Mouse (Mus musculus): ENCODE results near the gene Trak1. TPM values are rescaled to one million over a fixed set of nuclear protein-coding genes. Genes with fewer than 3 reads are reported as not detected.
A peak's percentile ranks its signal among the peaks of the same experiment; 100 is the strongest.

Gene Trak1
- polyA plus RNA-seq, 1 experiment, result 61.1 TPM

DNA sequence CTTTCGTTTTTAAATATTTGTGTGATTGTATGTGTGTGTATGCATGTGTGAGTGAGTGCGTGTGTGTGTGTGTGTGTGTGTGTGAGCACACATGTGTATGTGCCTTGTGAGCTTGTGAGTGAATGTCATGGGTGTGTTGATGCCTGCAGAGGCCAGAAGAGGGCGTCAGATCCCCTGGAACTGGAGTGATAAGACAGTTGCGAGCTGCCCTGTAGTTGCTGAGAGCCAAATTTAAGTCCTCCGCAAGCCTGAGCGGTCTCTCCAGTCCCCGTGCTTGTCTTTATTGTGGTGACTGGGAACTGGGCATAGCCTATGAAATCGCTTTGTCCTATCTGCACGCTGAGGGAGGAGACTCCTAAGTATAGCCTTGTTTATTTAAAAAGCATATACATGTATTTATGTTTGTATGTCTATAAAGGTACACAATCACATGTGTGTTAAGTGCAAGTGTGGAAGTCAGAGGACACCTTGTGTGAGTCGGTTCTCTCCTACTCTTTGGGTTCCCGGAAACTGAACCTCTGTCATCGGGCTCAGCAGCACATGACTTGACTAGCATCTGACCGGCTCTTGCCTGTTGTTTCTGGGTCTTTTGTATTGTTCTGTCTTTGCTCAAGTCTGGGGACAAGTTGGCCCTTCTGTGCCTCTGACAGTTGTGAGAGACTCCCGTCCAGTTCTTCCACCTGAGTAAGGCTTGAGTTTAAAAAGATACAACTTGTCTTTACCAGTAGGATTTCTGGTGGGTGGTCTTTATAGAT lies 46.0 kb downstream of the Trak1 start:
- Histone ChIP-seq H3K27ac (ENCODE audit: insufficient read depth, low read depth, low read length) (no peak overlapping the region), H3K4me3 (ENCODE audit: insufficient read depth, low read length) (no peak overlapping the region), H3K4me1 (ENCODE audit: control insufficient read depth, insufficient read depth, low read length) (peaks cover 42% of the 10 kb centered on the region)
- TF ChIP-seq CTCF (IDR thresholded peaks at IDR 0.05; ENCODE audit: low read depth, low read length) (no peak), POLR2A (IDR thresholded peaks at IDR 0.05; ENCODE audit: borderline replicate concordance, low read depth, low read length) (no peak)

DNA sequence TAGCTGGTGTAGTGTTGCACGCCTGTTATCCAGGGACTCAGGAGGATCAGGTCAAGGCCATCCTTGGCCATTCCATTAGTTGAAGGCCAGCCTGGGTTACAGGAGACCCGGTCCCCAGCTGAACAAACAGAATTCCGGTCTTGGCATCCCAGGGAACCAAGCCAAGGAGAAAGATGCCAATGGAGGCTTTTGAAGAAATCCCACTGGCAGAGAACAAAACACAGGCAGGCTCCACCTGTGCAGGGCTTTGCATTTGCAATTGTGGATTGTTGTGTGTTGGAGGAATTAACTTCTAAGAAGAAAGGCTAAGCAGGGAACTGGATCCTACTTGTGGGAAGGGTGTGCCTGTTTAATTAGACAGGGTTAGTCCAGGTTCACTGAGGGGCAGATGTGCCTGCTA lies 47.0 kb downstream of the Trak1 start:
- peaks cover 49% of the 10 kb centered on the region for H3K4me1 ChIP-seq (ENCODE audit: control insufficient read depth, insufficient read depth, low read length)
- H3K4me3 ChIP-seq (ENCODE audit: insufficient read depth, low read length), result no peak overlapping the region
- TF ChIP-seq POLR2A (IDR thresholded peaks at IDR 0.05; ENCODE audit: borderline replicate concordance, low read depth, low read length), result no peak
- no peak for TF ChIP-seq CTCF (IDR thresholded peaks at IDR 0.05; ENCODE audit: low read depth, low read length)
- H3K27ac ChIP-seq (ENCODE audit: insufficient read depth, low read depth, low read length), result no peak overlapping the region

DNA sequence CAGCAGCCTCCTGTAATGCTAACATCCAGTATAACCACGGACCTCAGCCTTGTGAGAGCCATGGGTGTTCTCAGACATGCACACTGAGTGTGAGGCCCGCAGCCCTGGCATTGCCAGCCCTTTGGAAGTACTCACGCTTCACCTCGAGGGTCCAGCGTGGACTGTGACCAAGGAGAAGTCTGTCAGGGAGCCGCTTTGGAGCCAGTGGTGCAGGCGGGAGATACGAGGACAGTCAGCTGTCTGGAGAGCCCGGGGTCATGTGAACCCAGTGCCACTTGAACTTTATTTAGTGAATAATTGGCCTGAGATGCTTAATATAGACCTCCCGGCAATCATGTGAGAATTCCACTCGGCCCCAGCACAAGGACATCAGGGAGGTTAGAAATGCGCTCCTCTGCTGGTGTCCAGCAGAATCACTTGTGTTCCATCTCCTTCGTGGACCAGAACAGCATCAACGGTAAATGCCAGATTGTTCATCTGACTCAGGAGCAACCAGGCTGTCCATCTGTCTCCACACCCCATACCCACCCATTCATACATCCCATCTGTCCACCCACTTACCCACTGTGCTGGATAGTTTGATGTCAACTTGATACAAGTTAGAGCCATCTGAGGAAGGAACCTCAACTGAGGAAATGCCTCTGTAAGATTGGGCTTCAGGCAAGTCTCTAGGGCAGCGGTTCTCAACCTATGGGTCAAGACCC lies 48.3 kb downstream of the Trak1 start:
- Histone ChIP-seq H3K4me3 (ENCODE audit: insufficient read depth, low read length) (no peak overlapping the region), H3K4me1 (ENCODE audit: control insufficient read depth, insufficient read depth, low read length) (peaks cover 47% of the 10 kb centered on the region), H3K27ac (ENCODE audit: insufficient read depth, low read depth, low read length) (no peak overlapping the region)
- TF ChIP-seq CTCF (IDR thresholded peaks at IDR 0.05; ENCODE audit: low read depth, low read length) (no peak), POLR2A (IDR thresholded peaks at IDR 0.05; ENCODE audit: borderline replicate concordance, low read depth, low read length) (no peak)

- no peak overlapping the region for H3K4me3 ChIP-seq (ENCODE audit: insufficient read depth, low read length)
- no peak for TF ChIP-seq POLR2A (IDR thresholded peaks at IDR 0.05; ENCODE audit: borderline replicate concordance, low read depth, low read length)
- no peak for TF ChIP-seq CTCF (IDR thresholded peaks at IDR 0.05; ENCODE audit: low read depth, low read length)
- H3K4me1 ChIP-seq (ENCODE audit: control insufficient read depth, insufficient read depth, low read length), result peaks cover 52% of the 10 kb centered on the region
- H3K27ac ChIP-seq (ENCODE audit: insufficient read depth, low read depth, low read length), result no peak overlapping the region
Measured at GRCm38 (mm10) chr9:121346635-121347034, 49.3 kb downstream of the Trak1 start.

GRCm38 (mm10) chr9:121347981-121348380 lies 50.7 kb downstream of the Trak1 start:
- peaks cover 60% of the 10 kb centered on the region for H3K4me1 ChIP-seq (ENCODE audit: control insufficient read depth, insufficient read depth, low read length)
- TF ChIP-seq POLR2A (IDR thresholded peaks at IDR 0.05; ENCODE audit: borderline replicate concordance, low read depth, low read length), result no peak
- no peak for TF ChIP-seq CTCF (IDR thresholded peaks at IDR 0.05; ENCODE audit: low read depth, low read length)
- peak overlapping the region; percentile 44 for H3K4me3 ChIP-seq (ENCODE audit: insufficient read depth, low read length)
- peak overlapping the region; percentile 89 for H3K27ac ChIP-seq (ENCODE audit: insufficient read depth, low read depth, low read length)

DNA sequence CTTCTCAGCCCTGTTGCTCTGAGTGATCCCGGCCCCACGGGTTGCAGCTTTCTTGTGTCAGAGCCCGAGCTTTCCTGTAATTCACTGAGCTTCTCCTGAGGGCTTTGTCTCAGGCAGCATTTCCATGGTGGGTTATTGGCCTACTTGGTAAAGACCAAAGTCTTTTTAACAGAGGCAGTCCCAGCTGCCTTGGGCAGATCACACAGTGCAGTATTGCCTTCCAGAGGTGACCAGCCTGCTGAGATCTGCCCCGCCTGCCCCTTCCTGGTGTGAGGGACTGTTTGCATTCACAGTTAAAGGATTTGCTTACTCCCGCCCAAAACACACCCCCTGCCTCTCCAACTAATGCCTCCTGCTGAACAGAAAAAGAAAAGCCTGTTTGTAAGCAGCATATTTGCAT lies 51.2 kb downstream of the Trak1 start:
- Histone ChIP-seq H3K4me1 (ENCODE audit: control insufficient read depth, insufficient read depth, low read length) (peaks cover 63% of the 10 kb centered on the region), H3K4me3 (ENCODE audit: insufficient read depth, low read length) (peak overlapping the region; percentile 44), H3K27ac (ENCODE audit: insufficient read depth, low read depth, low read length) (peak overlapping the region; percentile 89)
- TF ChIP-seq POLR2A (IDR thresholded peaks at IDR 0.05; ENCODE audit: borderline replicate concordance, low read depth, low read length), result no peak
- no peak for TF ChIP-seq CTCF (IDR thresholded peaks at IDR 0.05; ENCODE audit: low read depth, low read length)

GRCm38 (mm10) chr9:121349111-121349510 lies 51.8 kb downstream of the Trak1 start:
- Histone ChIP-seq H3K4me1 (ENCODE audit: control insufficient read depth, insufficient read depth, low read length) (peaks cover 65% of the 10 kb centered on the region), H3K27ac (ENCODE audit: insufficient read depth, low read depth, low read length) (no peak overlapping the region), H3K4me3 (ENCODE audit: insufficient read depth, low read length) (no peak overlapping the region)
- TF ChIP-seq CTCF (IDR thresholded peaks at IDR 0.05; ENCODE audit: low read depth, low read length) (no peak), POLR2A (IDR thresholded peaks at IDR 0.05; ENCODE audit: borderline replicate concordance, low read depth, low read length) (no peak)

DNA sequence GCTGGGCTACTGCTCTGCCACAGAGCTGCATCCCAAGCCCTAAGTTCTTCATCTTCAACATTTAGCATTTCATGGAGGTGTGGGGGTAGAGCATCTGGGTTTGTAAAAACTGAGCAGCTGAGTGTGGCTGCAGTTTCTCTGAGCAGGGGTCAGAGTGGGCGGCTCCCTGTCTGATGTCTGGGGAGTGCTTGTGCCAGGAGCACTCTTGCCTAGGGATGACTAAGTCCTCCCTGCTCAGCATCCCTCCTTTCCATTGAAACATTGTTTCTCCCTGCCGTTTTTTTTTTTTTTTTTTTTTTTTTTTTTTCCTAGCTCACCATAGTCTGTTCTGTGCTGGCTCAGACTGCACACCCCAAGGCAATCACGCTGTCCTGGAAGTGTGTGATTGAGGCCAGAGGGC lies 53.3 kb downstream of the Trak1 start:
- Histone ChIP-seq H3K4me3 (ENCODE audit: insufficient read depth, low read length) (no peak overlapping the region), H3K27ac (ENCODE audit: insufficient read depth, low read depth, low read length) (no peak overlapping the region), H3K4me1 (ENCODE audit: control insufficient read depth, insufficient read depth, low read length) (peaks cover 68% of the 10 kb centered on the region)
- TF ChIP-seq CTCF (IDR thresholded peaks at IDR 0.05; ENCODE audit: low read depth, low read length) (no peak), POLR2A (IDR thresholded peaks at IDR 0.05; ENCODE audit: borderline replicate concordance, low read depth, low read length) (no peak)

DNA sequence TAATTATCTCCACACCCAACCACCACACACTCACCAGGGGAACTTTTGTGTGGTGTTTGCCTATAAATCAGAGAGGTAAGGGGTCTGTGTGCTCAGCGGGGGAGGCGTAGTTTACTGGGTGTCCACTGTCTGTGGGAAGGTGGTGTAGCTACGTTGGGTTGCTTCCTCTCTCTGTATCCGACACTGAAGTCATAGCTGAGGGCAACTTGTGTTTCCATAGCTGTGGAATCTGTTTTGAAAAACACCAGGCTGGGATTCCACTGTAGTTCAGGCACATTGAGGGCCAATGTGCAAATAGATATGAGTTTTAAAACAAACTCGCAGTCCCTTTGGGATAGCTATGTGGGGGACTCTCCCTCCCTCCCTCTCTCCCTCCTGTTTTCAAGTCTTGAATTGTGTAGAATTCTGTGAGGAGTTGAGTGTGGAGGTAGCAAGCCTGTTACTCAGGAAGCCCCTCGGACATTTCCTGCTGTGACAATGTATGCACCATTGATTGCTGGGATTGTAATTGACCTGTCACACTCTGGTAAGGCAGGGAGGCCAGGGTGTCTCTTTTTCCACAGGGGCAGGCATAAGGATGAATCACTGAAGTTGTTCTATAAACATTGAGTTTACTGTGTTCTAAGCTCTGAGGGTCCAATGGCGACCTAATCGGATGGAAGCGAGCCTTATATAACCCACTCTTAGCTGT lies 54.2 kb downstream of the Trak1 start:
- TF ChIP-seq POLR2A (IDR thresholded peaks at IDR 0.05; ENCODE audit: borderline replicate concordance, low read depth, low read length) (no peak), CTCF (IDR thresholded peaks at IDR 0.05; ENCODE audit: low read depth, low read length) (no peak)
- peaks cover 66% of the 10 kb centered on the region for H3K4me1 ChIP-seq (ENCODE audit: control insufficient read depth, insufficient read depth, low read length)
- H3K4me3 ChIP-seq (ENCODE audit: insufficient read depth, low read length), result no peak overlapping the region
- H3K27ac ChIP-seq (ENCODE audit: insufficient read depth, low read depth, low read length), result no peak overlapping the region
